Mouse (Mus musculus) cerebellum, adult 9-10 months (tissue): ENCODE results near the gene Ednra.

Source experiments
- DNase-seq: peaks from one replicate; pipeline ENCODE4 v3.0.0; 2022

Ednra gene

GRCm38 (mm10) chr8:77724046-77724930 lies at the start of gene Ednra:
TSS of gene Ednra (minus strand) at chr8:77724464.
- no peak for DNase-seq

GRCm38 (mm10) chr8:77773831-77774230 lies 49.6 kb upstream of the Ednra start:
- DNase-seq, result no peak

- no peak for DNase-seq
Observed at GRCm38 (mm10) chr8:77773256-77773655, 49.0 kb upstream of the Ednra start.

GRCm38 (mm10) chr8:77772210-77772886 lies 48.1 kb upstream of the Ednra start:
- DNase-seq, result no peak

- no peak for DNase-seq
Observed at GRCm38 (mm10) chr8:77770966-77771365, 46.7 kb upstream of the Ednra start.

- DNase-seq, result no peak
Observed at GRCm38 (mm10) chr8:77768916-77769315, 44.7 kb upstream of the Ednra start.

GRCm38 (mm10) chr8:77764253-77764652 lies 40.0 kb upstream of the Ednra start:
- no peak for DNase-seq

- no peak for DNase-seq
Observed at GRCm38 (mm10) chr8:77762967-77763366, 38.7 kb upstream of the Ednra start.

- DNase-seq, result no peak
Observed at GRCm38 (mm10) chr8:77755441-77755840, 31.2 kb upstream of the Ednra start.

GRCm38 (mm10) chr8:77753796-77754195 lies 29.5 kb upstream of the Ednra start:
- no peak for DNase-seq

GRCm38 (mm10) chr8:77752041-77752440 lies 27.8 kb upstream of the Ednra start:
- DNase-seq, result no peak

- no peak for DNase-seq
Observed at GRCm38 (mm10) chr8:77750407-77750806, 26.1 kb upstream of the Ednra start.

GRCm38 (mm10) chr8:77744476-77744875 lies 20.2 kb upstream of the Ednra start:
- no peak for DNase-seq

- no peak for DNase-seq
Observed at GRCm38 (mm10) chr8:77742395-77742794, 18.1 kb upstream of the Ednra start.

- no peak for DNase-seq
Observed at GRCm38 (mm10) chr8:77741050-77741777, 16.9 kb upstream of the Ednra start.

GRCm38 (mm10) chr8:77738419-77738818 lies 14.2 kb upstream of the Ednra start:
- no peak for DNase-seq

- no peak for DNase-seq
Observed at GRCm38 (mm10) chr8:77737327-77737726, 13.1 kb upstream of the Ednra start.

GRCm38 (mm10) chr8:77733792-77734191 lies 9.5 kb upstream of the Ednra start:
- no peak for DNase-seq

GRCm38 (mm10) chr8:77732964-77733363 lies 8.7 kb upstream of the Ednra start:
- DNase-seq, result no peak

GRCm38 (mm10) chr8:77725406-77725805 lies 1.1 kb upstream of the Ednra start:
- DNase-seq, result no peak

- no peak for DNase-seq
Observed at GRCm38 (mm10) chr8:77723534-77724045, 674 bp downstream of the Ednra start.

- DNase-seq, result no peak
Observed at GRCm38 (mm10) chr8:77723018-77723417, 1.2 kb downstream of the Ednra start.

GRCm38 (mm10) chr8:77718933-77719332 lies 5.3 kb downstream of the Ednra start:
- DNase-seq, result no peak
